Comparison of ENCODE assay signal across 19 mouse cellular contexts in the genomic region with DNA sequence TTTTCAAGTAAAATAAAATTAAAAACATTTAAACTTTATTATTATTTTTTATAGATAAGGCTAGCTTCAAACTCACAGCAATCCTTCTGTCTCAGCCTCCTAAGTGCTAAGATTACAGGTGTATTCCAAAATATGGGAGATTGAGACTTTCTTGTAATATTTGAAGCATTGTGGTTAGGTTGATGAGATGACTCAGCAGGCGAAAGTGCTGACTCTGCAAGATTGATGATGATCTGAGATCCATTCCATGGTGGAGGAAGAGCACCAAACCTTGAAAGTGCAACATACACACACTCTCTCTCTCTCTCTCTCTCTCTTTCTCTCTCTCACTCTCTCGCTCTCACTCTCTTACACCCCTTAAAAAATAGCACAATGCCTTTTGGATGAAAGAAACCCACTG.
"Had no signal": no experiment of that assay in that cellular context is flagged by ENCODE, and none has a peak within 500 bp of the region (broad histone marks: within the 10 kb centered on the region; RNA-seq: fewer than 3 reads in every experiment).

No protein-coding gene starts in this region.

- H3K36me3 ChIP-seq: midbrain, embryonic 15.5 days; neural tube, embryonic 12.5 days had no signal

- H3K9ac ChIP-seq: kidney, embryonic 15.5 days; limb, embryonic 13.5 days; liver, embryonic 14.5 days; liver, postnatal 0 days; lung, embryonic 14.5 days; midbrain, embryonic 12.5 days; midbrain, embryonic 15.5 days; neural tube, embryonic 12.5 days; neural tube, embryonic 15.5 days; stomach, embryonic 15.5 days had no signal

- DNase-seq: kidney, postnatal 10 days; kidney, postnatal 36 days; liver, postnatal 0 days; lung, embryonic 14.5 days; retina, postnatal 1 day; right cerebral cortex, postnatal 25 days; spleen, adult 18-20 months; thymus, adult 18-20 months; thymus, postnatal 36 days had no signal

- H3K4me3 ChIP-seq: kidney, embryonic 15.5 days; limb, embryonic 10.5 days; limb, embryonic 13.5 days; midbrain, embryonic 12.5 days; midbrain, embryonic 15.5 days; neural tube, embryonic 12.5 days; neural tube, embryonic 15.5 days; stomach, embryonic 15.5 days had no signal

- H3K27ac ChIP-seq: kidney, embryonic 15.5 days; limb, embryonic 10.5 days; limb, embryonic 13.5 days; liver, embryonic 14.5 days; macrophage; midbrain, embryonic 12.5 days; midbrain, embryonic 15.5 days; neural tube, embryonic 12.5 days; neural tube, embryonic 15.5 days; stomach, embryonic 15.5 days had no signal

- H3K9me3 ChIP-seq: kidney, embryonic 15.5 days; limb, embryonic 10.5 days; midbrain, embryonic 12.5 days; midbrain, embryonic 15.5 days; neural tube, embryonic 12.5 days; neural tube, embryonic 15.5 days; stomach, embryonic 15.5 days had no signal
